Mouse (Mus musculus) small intestine, adult 2 months (tissue): ENCODE measurements around the gene Ptk6. TPM values are rescaled to one million over a fixed set of nuclear protein-coding genes. Genes with fewer than 3 reads are reported as not detected.

Experiments used
- H3K27ac ChIP-seq: fragments of 200-500 bp; 2 replicates; pipeline ENCODE4 v1.5.1; 2012; ENCODE audit warnings: low read depth, low read length, control low read depth, inconsistent platforms; ENCODE audit not compliant: insufficient read depth
- H3K27me3 ChIP-seq: fragments of 200-500 bp; 2 replicates; pipeline ENCODE4 v1.6.1; 2012; ENCODE audit warnings: mild to moderate bottlenecking, moderate library complexity, low read length, inconsistent platforms; ENCODE audit not compliant: control insufficient read depth, insufficient read depth
- H3K36me3 ChIP-seq: fragments of 200-500 bp; 2 replicates; pipeline ENCODE4 v1.6.1; 2012; ENCODE audit warnings: mild to moderate bottlenecking, low read length, control low read depth, inconsistent platforms; ENCODE audit not compliant: control insufficient read depth, insufficient read depth
- H3K4me1 ChIP-seq: fragments of 200-500 bp; 2 replicates; pipeline ENCODE4 v1.6.1; 2012; ENCODE audit warnings: low read length, inconsistent platforms, mixed read lengths; ENCODE audit not compliant: control insufficient read depth, insufficient read depth, insufficient read length
- H3K4me3 ChIP-seq: fragments of 200-500 bp; 2 replicates; pipeline ENCODE4 v1.5.1; 2012; ENCODE audit warnings: low read depth, mild to moderate bottlenecking, control low read depth, inconsistent platforms, low read length, moderate library complexity
- CTCF ChIP-seq: fragments of 200-500 bp; IDR thresholded peaks from 2 replicates; pipeline ENCODE4 v1.5.1; 2012; ENCODE audit warnings: low read depth, mild to moderate bottlenecking, control low read depth, inconsistent platforms, low read length, moderate library complexity, mixed read lengths; ENCODE audit not compliant: insufficient replicate concordance, insufficient read length; ENCODE audit errors: extremely low read depth
- POLR2A ChIP-seq: fragments of 200-500 bp; IDR thresholded peaks from 2 replicates; pipeline ENCODE4 v1.6.1; 2012; ENCODE audit warnings: low read depth, mild to moderate bottlenecking, control low read depth, inconsistent platforms, low read length, moderate library complexity
- WGBS: fragments of 180-500 bp; shearing (Covaris S2); methylation state at CpG from one replicate; pipeline ENCODE4 v1.1.7; 2018; 5-methylcytosine and 5-hydroxymethylcytosine counted together
- polyA plus RNA-seq: library from polyadenylated mRNA; depleted of rRNA; stranded (reverse); fragments of >200 nt; gene quantifications from 2 replicates; pipeline ENCODE4 v1.2.3, GENCODE M21; 2012; rRNA removed

Ptk6 gene
- polyA plus RNA-seq, result 6.2 and 9.5 TPM in 2 replicates

DNA sequence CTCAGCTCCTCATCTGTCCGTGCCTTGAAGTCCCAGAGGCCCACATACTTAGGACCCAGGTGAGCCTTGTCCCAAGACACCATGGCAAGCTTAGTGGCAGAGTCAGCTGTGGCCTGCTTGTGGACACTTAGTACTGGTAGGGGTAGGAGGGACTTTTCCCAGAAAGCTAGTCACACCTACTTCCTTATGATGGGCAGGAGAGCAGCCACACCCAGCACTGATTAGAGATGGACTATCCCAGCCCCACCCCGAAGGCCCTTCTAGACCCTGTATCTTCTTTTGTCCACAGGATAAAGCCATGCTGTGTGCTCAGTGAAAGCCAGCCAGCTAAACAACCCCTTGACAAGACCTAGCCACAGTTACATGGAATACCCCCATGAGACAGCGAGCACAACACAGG is at the start of gene Ptk6:
Gene Ptk6, minus strand, starts transcription at position 368 of the 400 bp plus-strand sequence.
- TF ChIP-seq POLR2A, result peak; percentile 57; the same call in 1 of the 2 replicates
- TF ChIP-seq CTCF, result no peak
- peaks cover 14% of the 10 kb centered on the region for H3K36me3 ChIP-seq
- H3K27me3 ChIP-seq, result no peaks in the 10 kb centered on the region
- 63% methylated on average over 3 of the region's 3 CpGs for WGBS
- peak within 1 kb of the TSS; percentile 63 for H3K4me3 ChIP-seq
- H3K4me1 ChIP-seq, result peaks cover 37% of the 10 kb centered on the region
- H3K27ac ChIP-seq, result peak within 1 kb of the TSS; percentile 90

DNA sequence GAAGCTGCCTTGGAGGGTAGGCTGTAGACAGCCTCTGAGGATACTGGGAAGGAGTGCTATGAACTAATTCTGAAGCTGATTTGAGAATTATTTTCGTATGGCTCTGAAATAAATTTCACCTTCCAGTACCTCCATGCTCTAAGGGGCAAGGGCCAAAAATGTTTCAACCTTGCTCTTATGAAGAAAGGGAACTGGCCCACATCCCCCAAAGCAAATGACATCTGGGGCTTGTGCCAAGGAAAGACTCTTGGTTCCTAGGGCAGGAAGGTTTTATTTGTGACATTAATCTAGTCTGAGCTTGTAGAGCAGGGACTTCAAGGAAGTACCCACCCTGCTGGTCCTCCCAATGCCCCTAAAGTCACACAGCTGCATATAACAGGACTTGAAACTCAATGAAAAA is 49.3 kb upstream of the Ptk6 start:
- 87% methylated on average over 1 of the region's 1 CpGs for WGBS

DNA sequence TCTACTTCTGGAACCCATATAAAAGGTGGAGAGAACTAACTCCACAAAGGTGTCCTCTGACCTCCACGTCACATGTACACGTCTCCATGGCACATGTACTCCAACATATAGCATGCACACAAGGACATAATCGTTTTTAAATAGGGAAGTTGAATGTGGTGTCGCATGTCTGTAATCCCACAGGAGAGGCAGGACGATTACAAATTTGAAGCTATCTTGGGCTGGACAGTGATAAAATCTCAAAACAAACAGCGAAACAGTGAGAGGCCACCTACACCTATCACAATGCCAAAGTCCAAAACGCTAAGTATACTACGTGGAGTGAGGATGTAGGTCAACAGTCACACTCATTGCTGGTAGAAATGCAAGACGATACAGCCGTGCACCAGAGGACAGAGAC is 46.6 kb upstream of the Ptk6 start:
- peak overlapping the region; percentile 64; the same call in 1 of the 2 replicates for H3K27ac ChIP-seq

More for the DNA sequence above, 49.3 kb upstream of the Ptk6 start:
- no peaks in the 10 kb centered on the region for H3K27me3 ChIP-seq
- no peak overlapping the region for H3K4me3 ChIP-seq
- TF ChIP-seq POLR2A (no peak), CTCF (no peak)
- no peak overlapping the region for H3K27ac ChIP-seq
- H3K36me3 ChIP-seq, result peaks cover 41% of the 10 kb centered on the region
- H3K4me1 ChIP-seq, result peaks cover 8% of the 10 kb centered on the region; the same call in 1 of the 2 replicates

DNA sequence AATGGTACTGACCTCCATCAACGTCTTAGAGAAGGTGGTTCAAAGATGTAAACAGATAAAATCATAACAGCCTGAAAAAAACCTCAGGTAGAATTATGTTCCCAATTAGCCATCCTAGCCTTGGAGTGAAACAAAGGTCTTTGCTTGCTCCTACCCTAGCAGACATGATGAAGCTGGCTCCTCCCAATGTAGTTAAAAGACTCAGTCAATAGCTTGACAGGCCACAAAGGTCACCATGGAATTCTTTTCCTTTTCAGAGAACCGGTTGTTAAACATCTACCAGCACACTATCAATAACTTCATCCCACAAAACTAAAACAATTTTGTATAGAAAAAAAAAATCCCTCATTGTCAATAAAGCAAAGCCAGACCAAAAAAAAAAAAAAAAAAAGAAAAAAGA is 42.4 kb upstream of the Ptk6 start:
- H3K4me3 ChIP-seq, result no peak overlapping the region
- TF ChIP-seq POLR2A, result no peak
- TF ChIP-seq CTCF, result no peak
- peaks cover 6% of the 10 kb centered on the region for H3K36me3 ChIP-seq
- H3K4me1 ChIP-seq, result peaks cover 24% of the 10 kb centered on the region
- WGBS, result 23% methylated on average over 2 of the region's 2 CpGs
- no peaks in the 10 kb centered on the region for H3K27me3 ChIP-seq
- H3K27ac ChIP-seq, result no peak overlapping the region

More for the DNA sequence above, 46.6 kb upstream of the Ptk6 start:
- H3K27me3 ChIP-seq, result no peaks in the 10 kb centered on the region
- no peak overlapping the region for H3K4me3 ChIP-seq
- TF ChIP-seq CTCF (no peak), POLR2A (no peak)
- peaks cover 10% of the 10 kb centered on the region; the same call in 1 of the 2 replicates for H3K4me1 ChIP-seq
- H3K36me3 ChIP-seq, result peaks cover 22% of the 10 kb centered on the region
- WGBS, result 30% methylated on average over 10 of the region's 10 CpGs

DNA sequence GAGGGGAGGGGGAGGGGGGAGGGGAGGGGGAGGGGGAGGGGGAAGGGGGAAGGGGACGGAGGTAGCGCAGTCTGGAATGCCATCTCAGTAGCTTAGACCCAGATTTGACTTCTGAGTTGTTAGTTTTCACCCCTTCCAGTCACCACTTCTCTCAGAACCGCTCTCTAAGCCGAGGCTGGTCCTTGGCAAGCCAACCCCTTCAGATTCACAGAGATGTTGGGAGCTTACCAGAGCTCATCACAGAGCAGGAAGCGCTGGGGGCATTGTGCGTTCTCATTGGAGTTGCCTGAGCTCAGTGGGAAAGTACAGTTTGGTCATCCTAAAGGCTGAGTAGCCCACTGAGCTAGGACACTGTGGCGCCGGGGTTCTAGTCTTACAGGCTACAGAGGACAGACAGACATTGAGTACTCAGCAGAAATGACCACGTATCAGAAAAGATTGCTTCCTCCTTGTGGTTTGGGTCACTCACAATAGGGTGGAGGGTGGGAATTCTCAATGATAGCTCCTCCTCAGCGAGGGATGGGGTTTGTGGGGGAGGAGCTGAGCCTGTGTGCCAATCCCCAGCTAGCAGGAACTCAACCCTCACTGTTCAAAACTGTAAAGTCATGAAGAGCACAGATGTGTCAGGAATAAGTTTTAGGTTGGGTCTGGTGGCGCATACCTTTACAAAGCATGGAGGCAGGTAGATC is 41.3 kb upstream of the Ptk6 start:
- H3K27me3 ChIP-seq, result no peaks in the 10 kb centered on the region
- TF ChIP-seq POLR2A (no peak), CTCF (no peak)
- 55% methylated on average over 11 of the region's 11 CpGs for WGBS
- peaks cover 12% of the 10 kb centered on the region for H3K36me3 ChIP-seq
- no peak overlapping the region for H3K27ac ChIP-seq
- H3K4me1 ChIP-seq, result peaks cover 27% of the 10 kb centered on the region
- no peak overlapping the region for H3K4me3 ChIP-seq

DNA sequence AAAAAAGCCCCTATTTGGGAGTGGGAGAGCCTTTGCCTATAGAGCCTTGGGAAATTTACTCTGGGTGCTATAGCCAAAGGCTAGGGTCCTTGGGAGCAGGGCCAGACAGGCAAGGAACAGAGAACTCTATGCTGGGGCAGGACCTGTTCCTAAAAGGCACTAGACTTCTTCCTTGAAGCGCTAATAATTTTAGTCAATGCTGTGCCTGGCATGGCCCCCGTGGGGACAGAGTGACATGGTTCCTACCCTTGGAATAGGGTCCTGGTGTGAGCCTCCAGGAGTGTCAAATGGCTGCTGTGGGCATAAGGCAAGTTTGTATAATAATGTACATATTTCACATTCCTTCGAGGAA is 39.7 kb upstream of the Ptk6 start:
- Histone ChIP-seq H3K4me3 (no peak overlapping the region), H3K27me3 (no peaks in the 10 kb centered on the region), H3K36me3 (peaks cover 25% of the 10 kb centered on the region), H3K4me1 (peaks cover 31% of the 10 kb centered on the region), H3K27ac (no peak overlapping the region)
- 51% methylated on average over 3 of the region's 3 CpGs for WGBS
- TF ChIP-seq POLR2A, result no peak
- no peak for TF ChIP-seq CTCF

DNA sequence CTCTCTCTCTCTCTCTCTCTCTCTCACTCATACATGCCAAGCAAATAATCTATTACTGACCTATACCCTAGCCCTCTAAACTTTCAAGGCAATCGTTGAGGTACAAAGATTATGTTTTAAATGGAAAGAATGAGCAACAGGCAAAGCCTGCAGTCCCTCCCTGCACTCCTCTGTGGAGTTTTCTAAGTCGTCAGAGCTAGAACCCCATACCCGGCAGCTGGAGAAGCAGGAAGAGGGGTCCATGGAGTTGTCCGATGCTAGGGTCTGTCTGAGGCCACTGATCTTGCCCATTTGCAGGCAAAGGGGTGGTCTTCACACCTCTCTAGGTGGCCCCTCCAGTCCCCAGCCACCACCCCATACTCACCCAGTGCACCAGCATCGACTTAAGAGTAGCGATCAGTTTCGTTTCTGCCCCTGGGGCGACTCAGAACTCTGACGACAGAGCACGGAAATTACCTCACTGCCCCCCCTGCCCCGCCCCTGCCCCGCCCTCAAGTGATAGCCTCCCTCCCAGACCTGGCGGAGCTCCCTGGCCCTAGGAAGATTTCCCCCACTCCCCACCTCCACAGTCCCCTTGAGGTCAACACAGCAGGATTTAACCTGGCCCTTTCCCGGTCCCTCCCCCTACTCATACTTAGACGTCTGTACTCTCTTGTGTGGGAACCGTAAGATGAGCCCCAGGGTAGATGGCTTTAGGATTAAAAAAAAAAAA is 39.2 kb upstream of the Ptk6 start, which contains the start of gene Helz2:
Gene Helz2, minus strand, starts transcription at position 426 of the 712 bp plus-strand sequence.
- peak within 1 kb of the TSS; percentile 86 for H3K27ac ChIP-seq
- 2% methylated on average over 16 of the region's 16 CpGs for WGBS

More for the DNA sequence above, 39.2 kb upstream of the Ptk6 start, which contains the start of gene Helz2:
- TF ChIP-seq POLR2A (peak; percentile 85), CTCF (no peak; the same call in 1 of the 2 replicates)
- H3K4me1 ChIP-seq, result peaks cover 31% of the 10 kb centered on the region
- H3K4me3 ChIP-seq, result peak within 1 kb of the TSS; percentile 88
- H3K36me3 ChIP-seq, result peaks cover 29% of the 10 kb centered on the region
- H3K27me3 ChIP-seq, result no peaks in the 10 kb centered on the region
